Mouse (Mus musculus) macrophage (primary cell): ENCODE measurements around the gene Nav2. TPM values are rescaled to one million over a fixed set of nuclear protein-coding genes. Genes with fewer than 3 reads are reported as not detected.

Experiments
- H3K27ac ChIP-seq: fragments of 350-480 bp; formaldehyde crosslinking; 2 replicates; pipeline ENCODE4 v1.9.0; 2021
- H3K36me3 ChIP-seq: fragments of 350-480 bp; formaldehyde crosslinking; 2 replicates; pipeline ENCODE4 v1.9.0; 2021; ENCODE audit errors: inconsistent target
- H3K4me3 ChIP-seq: fragments of 350-480 bp; formaldehyde crosslinking; 2 replicates; pipeline ENCODE4 v1.9.0; 2021; ENCODE audit errors: inconsistent target
- H3K79me2 ChIP-seq: fragments of 350-480 bp; formaldehyde crosslinking; 2 replicates; pipeline ENCODE4 v1.9.0; 2021; ENCODE audit errors: inconsistent target
- WGBS: methylation state at CpG from one replicate; pipeline ENCODE4 v1.1.7; 2026; ENCODE audit warnings: inconsistent platforms; ENCODE audit not compliant: missing documents; 5-methylcytosine and 5-hydroxymethylcytosine counted together
- polyA plus RNA-seq: library from polyadenylated mRNA; stranded (reverse); fragments of 250-400 nt; gene quantifications from 3 replicates; pipeline ENCODE4 v1.2.4, GENCODE M21; 2018; ENCODE audit warnings: inconsistent platforms

Gene Nav2
- polyA plus RNA-seq, 1 experiment from 2014 or later = 19.2 TPM

DNA sequence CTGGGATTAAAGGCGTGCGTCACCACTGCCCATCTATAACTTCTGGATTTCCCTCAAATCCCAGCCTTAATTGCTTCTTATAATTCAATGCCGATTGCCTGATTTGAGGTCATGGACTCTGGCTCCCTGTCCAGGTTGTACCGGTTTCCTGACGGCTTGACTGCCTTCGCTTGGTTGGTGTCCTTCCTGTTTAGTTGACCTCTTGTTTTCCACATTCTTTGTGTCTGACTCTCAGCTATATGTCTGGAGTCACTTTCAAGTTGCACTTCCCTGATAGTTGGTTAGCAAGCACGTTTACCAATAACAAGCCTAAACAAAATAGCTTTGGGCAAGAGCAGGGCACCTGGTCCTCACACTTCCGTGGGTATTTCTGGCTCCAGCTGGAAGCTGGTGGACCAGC lies 625.1 kb downstream of the Nav2 start:
- Histone ChIP-seq H3K36me3 (peaks cover 17% of the 10 kb centered on the region; the same call in 1 of the 2 replicates), H3K27ac (no peak overlapping the region), H3K79me2 (no peaks in the 10 kb centered on the region), H3K4me3 (no peak overlapping the region)
- WGBS = 88% methylated on average over 8 of the region's 8 CpGs

DNA sequence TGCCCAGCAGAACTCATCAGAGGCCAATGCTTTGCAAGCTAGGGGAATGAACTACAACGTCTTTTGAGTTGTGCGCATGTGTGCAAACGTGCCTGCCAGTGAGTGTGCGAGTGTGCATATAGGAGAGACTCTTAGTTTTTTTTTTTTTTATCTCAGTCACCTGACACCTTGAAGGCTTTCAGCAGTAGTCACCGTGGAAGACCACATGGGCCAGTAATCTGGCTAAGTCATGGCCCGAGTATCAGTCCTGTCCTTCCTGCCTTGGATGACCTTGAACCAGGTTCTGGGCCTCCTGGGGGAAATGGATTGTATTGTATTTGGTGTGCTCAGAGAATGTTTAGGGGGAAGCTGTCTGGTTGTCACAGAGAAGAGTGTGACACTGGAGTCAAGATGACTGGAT lies 625.7 kb downstream of the Nav2 start:
- no peak overlapping the region for H3K4me3 ChIP-seq
- whole genome bisulfite sequencing = 95% methylated on average over 6 of the region's 6 CpGs
- H3K79me2 ChIP-seq = no peaks in the 10 kb centered on the region
- H3K27ac ChIP-seq = no peak overlapping the region
- H3K36me3 ChIP-seq = peaks cover 17% of the 10 kb centered on the region; the same call in 1 of the 2 replicates

DNA sequence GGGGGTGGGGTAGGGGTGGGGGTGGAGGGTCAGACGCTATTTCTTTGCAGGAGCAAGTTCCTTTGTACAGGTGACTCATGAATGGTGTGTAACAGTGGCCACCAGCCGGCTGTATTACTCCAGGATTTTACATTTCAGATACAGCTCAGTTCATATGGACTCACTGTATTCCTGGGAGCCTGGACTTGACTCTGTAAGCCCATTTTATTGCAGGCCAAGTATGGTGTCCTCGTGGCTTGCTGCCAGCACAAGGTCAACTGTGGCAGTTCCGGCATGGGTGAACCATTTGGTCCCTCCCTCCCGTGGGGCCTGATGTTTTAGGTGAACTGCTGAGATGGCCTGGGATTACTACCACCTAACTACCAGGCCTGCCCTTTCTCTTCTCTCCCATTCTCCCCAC lies 629.8 kb downstream of the Nav2 start:
- Histone ChIP-seq H3K36me3 (peaks cover 21% of the 10 kb centered on the region; the same call in 1 of the 2 replicates), H3K27ac (no peak overlapping the region), H3K79me2 (no peaks in the 10 kb centered on the region), H3K4me3 (no peak overlapping the region)
- WGBS = 91% methylated on average over 5 of the region's 5 CpGs

DNA sequence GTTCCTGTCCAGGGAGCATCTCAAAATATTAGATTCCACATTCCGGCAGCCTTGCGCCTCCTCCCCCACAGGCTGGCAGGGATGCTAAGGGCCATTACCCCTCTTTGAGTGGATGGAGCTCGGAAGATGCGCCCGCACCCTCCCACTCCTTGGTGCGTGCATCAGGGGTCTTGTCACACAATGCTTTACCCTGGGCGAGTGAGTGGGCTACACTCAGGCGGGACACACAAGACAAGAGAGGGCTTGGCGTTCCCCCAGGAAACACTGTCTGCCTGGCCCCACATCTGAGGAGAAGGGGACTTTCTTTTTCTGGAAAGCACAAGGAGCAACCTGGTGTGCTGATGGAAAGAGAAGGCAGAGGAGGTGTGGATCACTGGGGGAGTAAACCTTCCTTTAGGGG lies 631.7 kb downstream of the Nav2 start:
- Histone ChIP-seq H3K79me2 (no peaks in the 10 kb centered on the region), H3K27ac (no peak overlapping the region), H3K36me3 (peaks cover 22% of the 10 kb centered on the region; the same call in 1 of the 2 replicates), H3K4me3 (no peak overlapping the region)
- WGBS = 95% methylated on average over 9 of the region's 9 CpGs

DNA sequence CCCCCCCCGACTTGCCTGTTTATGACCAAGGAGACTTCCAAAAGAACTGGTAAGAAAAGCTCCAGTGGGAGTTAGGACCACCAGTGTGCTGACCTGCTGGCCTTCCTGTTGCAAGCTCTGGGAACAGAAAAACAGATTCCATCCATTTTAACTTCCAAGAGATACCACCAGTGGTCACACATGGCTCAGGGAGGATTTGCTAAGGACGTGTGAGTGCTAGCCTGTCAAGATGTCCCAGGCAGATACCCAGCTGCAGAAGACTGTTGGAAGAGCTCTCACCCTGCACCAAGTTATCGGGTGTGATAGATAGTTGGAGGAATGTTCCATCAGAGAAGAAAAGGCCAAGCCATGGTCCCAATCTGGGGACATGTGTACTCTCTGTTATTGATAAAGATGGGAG lies 633.6 kb downstream of the Nav2 start:
- Histone ChIP-seq H3K4me3 (no peak overlapping the region), H3K79me2 (no peaks in the 10 kb centered on the region), H3K36me3 (peaks cover 14% of the 10 kb centered on the region), H3K27ac (no peak overlapping the region)
- 96% methylated on average over 3 of the region's 3 CpGs for WGBS

DNA sequence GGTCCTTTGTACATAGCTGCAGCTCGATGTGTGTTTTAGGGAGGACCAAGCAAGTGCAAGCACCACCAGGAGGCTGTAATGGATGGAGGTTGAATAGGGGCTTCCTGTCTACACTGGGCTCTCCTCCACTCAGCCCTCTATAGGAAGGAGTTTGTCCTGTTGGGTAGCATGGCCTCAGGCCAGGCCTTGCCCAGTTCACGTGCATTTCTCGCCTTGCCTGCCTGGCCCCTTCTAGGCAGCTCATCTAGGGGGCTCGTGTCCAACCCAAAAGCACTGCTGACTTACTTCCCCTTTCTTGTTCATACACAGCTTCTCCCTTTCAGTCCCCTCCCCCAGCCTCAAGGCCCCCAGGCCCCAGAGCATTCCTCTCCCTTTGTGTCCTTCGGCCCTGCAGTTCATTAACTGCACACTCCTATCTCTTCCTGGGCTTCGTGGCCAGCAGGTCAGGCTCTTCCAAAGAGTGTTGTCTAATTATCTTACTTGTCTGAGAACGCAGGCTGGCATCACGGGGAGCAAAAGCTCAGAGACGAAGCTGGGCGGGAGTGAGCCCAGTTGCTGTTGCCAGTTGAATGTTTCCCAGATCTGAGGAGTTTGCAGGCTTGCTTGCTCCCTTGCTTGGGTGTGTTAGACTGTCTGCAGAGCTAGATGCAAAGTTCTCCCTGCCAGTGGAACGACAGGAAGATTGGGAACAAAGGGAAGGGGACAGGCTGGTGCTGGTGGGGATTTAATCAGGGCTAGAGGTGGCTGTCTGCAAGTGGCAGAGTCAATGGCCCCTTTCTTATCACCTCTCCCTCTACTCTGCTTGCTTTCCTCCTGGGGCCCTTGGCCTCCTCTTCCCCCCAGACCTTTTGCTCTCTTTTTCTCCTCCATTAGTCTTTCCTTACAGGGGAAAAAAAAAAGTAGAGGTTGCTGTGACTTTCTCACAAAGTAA lies 636.5 kb downstream of the Nav2 start:
- H3K4me3 ChIP-seq = no peak overlapping the region
- H3K79me2 ChIP-seq = no peaks in the 10 kb centered on the region
- H3K36me3 ChIP-seq = peaks cover 33% of the 10 kb centered on the region
- WGBS = 58% methylated on average over 11 of the region's 11 CpGs
- no peak overlapping the region for H3K27ac ChIP-seq

DNA sequence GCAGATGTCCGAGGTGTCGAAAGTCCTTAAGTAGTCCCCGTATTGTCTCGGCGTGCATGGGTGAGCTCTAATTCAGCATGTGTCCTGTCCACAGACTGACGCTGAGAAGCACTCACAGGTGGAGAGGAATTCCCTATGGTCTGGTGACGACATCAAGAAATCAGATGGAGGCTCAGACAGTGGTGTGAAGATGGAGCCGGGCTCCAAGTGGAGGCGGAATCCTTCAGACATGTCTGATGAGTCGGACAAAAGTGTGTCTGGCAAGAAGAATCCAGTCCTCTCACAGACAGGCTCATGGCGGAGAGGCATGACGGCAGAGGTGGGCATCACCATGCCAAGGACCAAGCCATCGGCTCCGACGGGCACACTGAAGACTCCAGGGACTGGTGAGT lies 637.2 kb downstream of the Nav2 start:
- Histone ChIP-seq H3K79me2 (no peaks in the 10 kb centered on the region), H3K4me3 (no peak overlapping the region), H3K36me3 (peaks cover 29% of the 10 kb centered on the region), H3K27ac (no peak overlapping the region)
- WGBS = 94% methylated on average over 15 of the region's 15 CpGs

DNA sequence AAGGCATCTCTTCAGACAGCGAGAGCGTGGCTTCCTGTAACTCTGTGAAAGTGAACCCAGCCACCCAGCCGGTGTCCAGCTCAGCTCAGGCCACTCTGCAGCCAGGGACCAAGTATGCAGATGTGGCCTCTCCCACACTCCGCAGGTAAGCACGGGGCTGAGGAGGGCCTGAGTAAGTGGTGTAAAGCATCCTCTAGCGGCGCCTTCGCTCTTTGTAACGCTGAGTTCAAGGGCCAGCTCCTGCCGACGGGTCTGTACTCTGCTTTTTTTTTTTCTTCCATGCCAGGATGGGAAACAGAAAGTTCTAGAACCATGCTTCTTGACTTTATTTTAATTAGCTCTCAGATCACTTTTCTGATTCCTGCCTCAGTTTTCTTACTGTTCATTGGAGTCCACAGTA lies 639.9 kb downstream of the Nav2 start:
- Histone ChIP-seq H3K27ac (no peak overlapping the region), H3K79me2 (no peaks in the 10 kb centered on the region), H3K36me3 (peaks cover 29% of the 10 kb centered on the region), H3K4me3 (no peak overlapping the region)
- 93% methylated on average over 10 of the region's 11 CpGs for WGBS

DNA sequence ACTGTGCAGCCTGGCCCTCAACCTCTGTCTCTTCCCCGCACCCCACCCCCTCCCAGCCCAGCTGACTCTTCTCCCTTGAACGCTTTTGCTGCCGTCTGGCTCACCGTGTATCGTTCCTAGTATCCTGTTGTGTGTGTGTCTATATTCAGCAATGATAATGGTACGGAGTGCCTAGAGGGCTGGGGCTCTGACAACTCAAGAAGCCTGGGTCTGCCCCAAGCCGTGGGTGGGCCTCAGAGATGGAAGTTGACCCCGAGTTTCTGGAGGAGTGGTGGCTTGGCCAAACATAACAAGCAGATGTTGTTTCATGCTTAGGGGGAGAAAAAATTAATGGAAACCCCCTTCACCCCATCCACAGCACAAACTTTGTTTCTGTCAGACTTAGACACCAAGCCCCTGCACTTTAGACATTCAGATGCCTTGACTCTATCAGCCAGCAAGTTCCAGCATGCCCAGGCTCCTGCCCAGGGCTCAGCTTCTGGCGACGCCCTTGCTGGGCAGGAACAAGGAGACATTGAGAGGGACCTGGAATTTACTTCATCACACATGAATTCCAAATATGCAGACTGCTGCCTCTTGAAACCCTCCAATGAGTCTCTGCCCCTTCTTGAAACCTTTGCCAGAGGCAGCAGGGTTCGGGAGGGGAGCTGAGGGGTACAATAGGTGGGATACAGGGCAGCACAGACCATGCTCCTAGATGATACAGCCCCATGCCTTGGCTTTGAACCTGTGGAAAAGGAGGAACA lies 644.9 kb downstream of the Nav2 start:
- H3K4me3 ChIP-seq = no peak overlapping the region
- H3K79me2 ChIP-seq = no peaks in the 10 kb centered on the region
- H3K36me3 ChIP-seq = peaks cover 31% of the 10 kb centered on the region
- no peak overlapping the region for H3K27ac ChIP-seq
- 97% methylated on average over 10 of the region's 11 CpGs for WGBS

DNA sequence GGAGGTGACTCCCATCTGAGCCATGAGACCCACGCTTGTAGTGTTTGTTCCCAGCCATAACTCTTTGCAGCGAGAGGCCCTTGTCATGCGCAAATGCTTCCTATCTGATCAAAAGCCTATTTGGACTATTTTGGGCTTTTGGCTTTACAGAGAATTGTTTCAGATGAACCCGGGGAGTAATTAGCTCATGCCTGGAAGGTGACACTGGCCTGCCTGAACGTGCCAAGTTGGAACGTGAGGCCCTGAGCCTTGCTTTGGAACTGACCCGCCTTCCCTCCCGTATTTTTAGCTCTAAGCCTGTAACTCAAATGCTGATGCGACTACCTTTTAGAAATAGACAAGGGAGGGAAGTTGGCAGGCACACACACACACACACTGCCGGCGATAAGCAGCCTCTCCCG lies 649.7 kb downstream of the Nav2 start:
- Histone ChIP-seq H3K27ac (no peak overlapping the region), H3K79me2 (no peaks in the 10 kb centered on the region), H3K36me3 (peaks cover 37% of the 10 kb centered on the region), H3K4me3 (no peak overlapping the region)
- WGBS = 94% methylated on average over 11 of the region's 12 CpGs

DNA sequence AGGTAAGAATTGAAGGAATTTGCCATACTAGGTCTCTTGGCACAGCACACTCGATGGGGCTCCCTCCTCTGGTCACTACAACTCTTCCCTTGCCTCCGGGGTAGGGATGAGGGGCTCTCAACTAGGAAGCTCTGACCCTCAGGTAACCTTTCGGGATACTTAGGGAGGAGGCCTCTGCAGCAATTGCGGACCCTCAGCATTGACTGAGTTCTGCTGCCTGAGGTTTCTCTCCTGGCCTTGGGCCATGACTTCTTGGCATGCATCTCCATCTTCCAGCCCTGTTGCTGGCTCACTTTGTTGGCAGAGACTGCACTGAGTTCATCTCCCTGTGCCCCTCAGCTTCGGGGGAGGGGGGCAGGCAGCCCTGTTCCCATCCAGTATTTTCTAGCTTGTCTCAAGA lies 650.4 kb downstream of the Nav2 start:
- Histone ChIP-seq H3K27ac (no peak overlapping the region), H3K36me3 (peaks cover 38% of the 10 kb centered on the region), H3K4me3 (no peak overlapping the region), H3K79me2 (no peaks in the 10 kb centered on the region)
- WGBS = 93% methylated on average over 5 of the region's 5 CpGs

DNA sequence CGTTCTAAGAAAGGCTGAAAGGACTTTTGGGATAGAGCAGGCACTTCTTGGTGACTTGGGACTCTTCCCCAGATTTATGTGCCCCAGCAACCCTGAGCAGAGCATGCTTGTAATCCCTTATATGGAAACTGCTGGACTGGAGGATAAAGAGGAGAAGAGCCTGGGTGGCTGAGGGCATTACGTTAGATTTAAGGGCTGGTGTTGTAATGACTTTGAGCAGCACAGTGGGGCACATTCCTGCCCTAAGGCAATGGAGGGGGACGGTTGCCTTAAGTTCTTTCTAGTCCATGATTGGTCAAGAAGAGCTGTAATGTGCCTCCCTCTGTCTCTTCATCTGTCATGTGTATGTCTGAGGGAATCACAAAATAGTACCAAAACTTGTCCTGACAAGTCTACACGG lies 651.5 kb downstream of the Nav2 start:
- Histone ChIP-seq H3K36me3 (peaks cover 43% of the 10 kb centered on the region), H3K79me2 (no peaks in the 10 kb centered on the region), H3K4me3 (no peak overlapping the region), H3K27ac (no peak overlapping the region)
- WGBS = 88% methylated on average over 4 of the region's 4 CpGs

DNA sequence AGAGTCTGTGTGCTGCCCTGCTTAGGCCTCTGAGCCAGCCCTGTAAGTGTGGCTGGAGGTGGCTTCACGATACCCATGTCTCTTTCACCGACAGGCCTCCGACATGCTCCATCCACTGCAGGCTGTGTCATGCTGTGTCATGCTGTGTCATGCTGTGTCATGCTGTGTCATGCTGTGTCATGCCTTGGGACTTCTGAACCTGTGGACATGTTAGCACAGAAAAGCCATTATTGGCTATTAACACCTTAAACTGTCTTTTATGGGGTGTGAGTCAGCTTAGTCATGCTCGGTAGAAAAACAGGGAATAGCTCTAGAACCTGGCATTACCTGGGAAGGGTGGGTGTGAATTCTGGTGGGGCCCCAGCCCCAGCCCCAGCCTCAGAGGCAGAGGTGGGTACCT lies 653.9 kb downstream of the Nav2 start:
- Histone ChIP-seq H3K36me3 (peaks cover 55% of the 10 kb centered on the region), H3K27ac (no peak overlapping the region), H3K79me2 (no peaks in the 10 kb centered on the region), H3K4me3 (no peak overlapping the region)
- WGBS = 92% methylated on average over 4 of the region's 4 CpGs

DNA sequence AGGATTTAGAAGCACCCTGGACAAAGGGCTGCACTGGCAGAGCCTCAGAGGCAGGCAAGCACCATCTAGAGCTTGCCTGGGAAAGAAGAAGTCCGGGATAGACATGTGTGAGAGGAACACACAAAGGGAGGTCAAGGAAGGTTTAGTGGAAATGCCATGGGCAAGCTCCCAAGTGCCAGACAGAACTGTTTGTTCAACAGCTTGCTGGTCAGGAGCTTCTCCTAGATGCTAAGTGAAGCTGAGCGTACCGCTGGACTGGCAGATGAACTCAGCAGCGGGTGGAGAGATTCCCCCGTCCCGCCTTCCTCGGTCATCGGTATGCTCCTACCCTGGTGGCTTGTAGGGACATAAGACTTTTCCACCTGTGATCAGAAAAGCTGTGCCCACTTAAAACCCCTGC lies 654.3 kb downstream of the Nav2 start:
- Histone ChIP-seq H3K36me3 (peaks cover 55% of the 10 kb centered on the region), H3K79me2 (no peaks in the 10 kb centered on the region), H3K27ac (no peak overlapping the region), H3K4me3 (no peak overlapping the region)
- WGBS = 95% methylated on average over 8 of the region's 8 CpGs

DNA sequence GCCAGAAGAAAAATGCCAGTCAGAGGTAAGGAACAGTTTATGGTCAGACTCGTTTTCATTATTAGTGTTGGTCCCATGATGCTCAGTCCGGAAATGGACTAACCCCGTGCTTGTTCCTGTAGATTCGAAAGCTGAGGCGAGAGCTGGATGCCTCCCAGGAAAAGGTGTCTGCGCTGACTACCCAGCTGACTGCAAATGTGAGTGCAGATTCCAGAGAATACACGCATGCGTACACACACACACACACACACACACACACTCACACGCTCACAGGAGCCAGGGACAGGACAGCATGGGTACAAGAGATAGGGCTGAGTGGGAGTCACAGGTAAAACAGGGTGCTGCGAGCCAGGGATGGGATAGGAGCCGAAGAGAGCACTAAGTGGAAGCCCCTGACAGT lies 656.6 kb downstream of the Nav2 start:
- Histone ChIP-seq H3K4me3 (no peak overlapping the region), H3K27ac (no peak overlapping the region), H3K79me2 (no peaks in the 10 kb centered on the region), H3K36me3 (peaks cover 54% of the 10 kb centered on the region; the same call in 1 of the 2 replicates)
- WGBS = 96% methylated on average over 9 of the region's 11 CpGs
